Mouse (Mus musculus) ovary, postnatal 36 days (tissue): ENCODE results near the gene Tekt2.

Experiments
- DNase-seq: peaks from one replicate; pipeline ENCODE4 v3.0.0; 2022; ENCODE audit warnings: low spot score, mixed read lengths

Gene Tekt2

GRCm38 (mm10) chr4:126306827-126307226 is 18.7 kb downstream of the Tekt2 start:
- no peak for DNase-seq

GRCm38 (mm10) chr4:126306058-126306457 is 19.4 kb downstream of the Tekt2 start:
- DNase-seq, result no peak

- no peak for DNase-seq
Measured at GRCm38 (mm10) chr4:126305428-126305827, 20.1 kb downstream of the Tekt2 start.

GRCm38 (mm10) chr4:126303877-126304276 is 21.6 kb downstream of the Tekt2 start:
- DNase-seq, result no peak

GRCm38 (mm10) chr4:126301584-126302309 is 23.7 kb downstream of the Tekt2 start:
- DNase-seq, result no peak

- no peak for DNase-seq
Measured at GRCm38 (mm10) chr4:126300916-126301583, 24.4 kb downstream of the Tekt2 start.

GRCm38 (mm10) chr4:126296617-126297101 is 28.8 kb downstream of the Tekt2 start:
- peak; percentile 74 for DNase-seq

- no peak for DNase-seq
Measured at GRCm38 (mm10) chr4:126295937-126296336, 29.6 kb downstream of the Tekt2 start.

- no peak for DNase-seq
Measured at GRCm38 (mm10) chr4:126295152-126295551, 30.3 kb downstream of the Tekt2 start.

GRCm38 (mm10) chr4:126291196-126291595 is 34.3 kb downstream of the Tekt2 start:
- DNase-seq, result no peak

GRCm38 (mm10) chr4:126290314-126290713 is 35.2 kb downstream of the Tekt2 start:
- DNase-seq, result no peak

- no peak for DNase-seq
Measured at GRCm38 (mm10) chr4:126288085-126288666, 37.3 kb downstream of the Tekt2 start.

GRCm38 (mm10) chr4:126287302-126287995 is 38.0 kb downstream of the Tekt2 start:
- DNase-seq, result no peak

GRCm38 (mm10) chr4:126286492-126286891 is 39.0 kb downstream of the Tekt2 start, which contains the start of gene Col8a2:
TSS of gene Col8a2 (plus strand) at chr4:126286793.
- DNase-seq, result peak; percentile 27

GRCm38 (mm10) chr4:126283582-126283981 is 41.9 kb downstream of the Tekt2 start:
- DNase-seq, result no peak

- no peak for DNase-seq
Measured at GRCm38 (mm10) chr4:126281706-126282105, 43.8 kb downstream of the Tekt2 start.

- DNase-seq, result no peak
Measured at GRCm38 (mm10) chr4:126278961-126279360, 46.5 kb downstream of the Tekt2 start.

GRCm38 (mm10) chr4:126278565-126278915 is 46.9 kb downstream of the Tekt2 start:
- DNase-seq, result no peak

GRCm38 (mm10) chr4:126277906-126278564 is 47.5 kb downstream of the Tekt2 start:
- DNase-seq, result peak; percentile 45

- peak; percentile 19 for DNase-seq
Measured at GRCm38 (mm10) chr4:126275681-126276131, 49.8 kb downstream of the Tekt2 start.

- DNase-seq, result no peak
Measured at GRCm38 (mm10) chr4:126275081-126275480, 50.4 kb downstream of the Tekt2 start.

GRCm38 (mm10) chr4:126273753-126274152 is 51.7 kb downstream of the Tekt2 start:
- DNase-seq, result no peak
